Mouse (Mus musculus) heart, embryonic 13.5 days (tissue): ENCODE measurements around the gene Zbtb40. TPM values are rescaled to one million over a fixed set of nuclear protein-coding genes. Genes with fewer than 3 reads are reported as not detected.

Experiments
- ATAC-seq: fragments of 200-750 bp; cut with Nextera tagmentation; 2 replicates; pipeline ENCODE4 v1.8.0; 2017; ENCODE audit warnings: moderate TSS enrichment; ENCODE audit not compliant: insufficient number of reproducible peaks, low FRiP score, low TSS enrichment; ENCODE audit errors: extremely low read depth
- H3K27ac ChIP-seq: fragments of 300-500 bp; sonication (generic); replicated peaks from 2 replicates; pipeline ENCODE4 v1.5.1; 2015; ENCODE audit warnings: moderate library complexity, mild to moderate bottlenecking, inconsistent platforms
- H3K27me3 ChIP-seq: fragments of 300-500 bp; sonication (generic); replicated peaks from 2 replicates; pipeline ENCODE4 v1.6.1; 2015; ENCODE audit warnings: mild to moderate bottlenecking, inconsistent platforms
- H3K36me3 ChIP-seq: fragments of 300-500 bp; sonication (generic); 2 replicates; pipeline ENCODE4 v1.6.1; 2015; ENCODE audit warnings: mild to moderate bottlenecking, inconsistent platforms
- H3K4me1 ChIP-seq: fragments of 300-500 bp; sonication (generic); 2 replicates; pipeline ENCODE4 v1.6.1; 2015; ENCODE audit warnings: inconsistent platforms
- H3K4me2 ChIP-seq: fragments of 300-500 bp; sonication (generic); 2 replicates; pipeline ENCODE4 v1.6.1; 2015; ENCODE audit warnings: inconsistent platforms, mild to moderate bottlenecking, moderate library complexity
- H3K4me3 ChIP-seq: fragments of 300-500 bp; sonication (generic); 2 replicates; pipeline ENCODE4 v1.5.1; 2015; ENCODE audit warnings: moderate library complexity, mild to moderate bottlenecking, inconsistent platforms
- H3K9ac ChIP-seq: fragments of 300-500 bp; sonication (generic); 2 replicates; pipeline ENCODE4 v1.6.1; 2015; ENCODE audit warnings: inconsistent platforms, mild to moderate bottlenecking, moderate library complexity
- H3K9me3 ChIP-seq: fragments of 300-500 bp; sonication (generic); 2 replicates; pipeline ENCODE4 v1.6.1; 2016; ENCODE audit warnings: inconsistent platforms
- WGBS: fragments of 180-500 bp; shearing (Covaris S2); methylation state at CpG from one replicate; pipeline ENCODE4 v1.1.7; 2015; ENCODE audit warnings: mixed read lengths; 5-methylcytosine and 5-hydroxymethylcytosine counted together
- polyA plus RNA-seq: library from polyadenylated mRNA; unstranded; fragments of >200 nt; fragmentation: Nextera tagmentation; extraction: Ambion mirVana; gene quantifications from 2 replicates; pipeline ENCODE4 v1.2.1, GENCODE M21; 2015

Zbtb40 gene
- 2.4 and 3.1 TPM in 2 replicates for polyA plus RNA-seq

GRCm38 (mm10) chr4:137048550-137049032 lies at the start of gene Zbtb40:
Zbtb40 (minus strand) TSS chr4:137048801.
- ATAC-seq = peak; percentile 83
- Histone ChIP-seq H3K4me1 (peaks cover 23% of the 10 kb centered on the region), H3K9me3 (no peaks in the 10 kb centered on the region; the same call in 1 of the 2 replicates), H3K36me3 (no peaks in the 10 kb centered on the region), H3K4me3 (peak within 1 kb of the TSS; percentile 91), H3K9ac (peak within 1 kb of the TSS; percentile 86), H3K27me3 (peaks cover 43% of the 10 kb centered on the region), H3K27ac (peak within 1 kb of the TSS; percentile 64), H3K4me2 (peak within 1 kb of the TSS; percentile 89)
- 1% methylated on average over 32 of the region's 32 CpGs for WGBS

GRCm38 (mm10) chr4:137097984-137098327 lies 49.4 kb upstream of the Zbtb40 start:
- Histone ChIP-seq H3K27me3 (peaks cover 22% of the 10 kb centered on the region), H3K4me1 (peaks cover 6% of the 10 kb centered on the region), H3K36me3 (no peaks in the 10 kb centered on the region), H3K27ac (no peak overlapping the region), H3K9ac (no peak overlapping the region), H3K4me3 (no peak overlapping the region), H3K4me2 (no peak overlapping the region), H3K9me3 (no peaks in the 10 kb centered on the region)
- ATAC-seq = no peak
- 46% methylated on average over 4 of the region's 4 CpGs for WGBS

- Histone ChIP-seq H3K27me3 (peaks cover 22% of the 10 kb centered on the region), H3K9ac (no peak overlapping the region), H3K36me3 (no peaks in the 10 kb centered on the region), H3K9me3 (0 out of 2 replicates have a peak, but pooled peaks cover 4% of the 10 kb centered on the region), H3K4me2 (no peak overlapping the region), H3K27ac (no peak overlapping the region), H3K4me3 (no peak overlapping the region), H3K4me1 (peaks cover 6% of the 10 kb centered on the region)
- WGBS = 70% methylated on average over 17 of the region's 17 CpGs
- ATAC-seq = no peak
Measured at GRCm38 (mm10) chr4:137097246-137097983, 48.8 kb upstream of the Zbtb40 start.

- H3K4me1 ChIP-seq = peaks cover 6% of the 10 kb centered on the region
- H3K4me3 ChIP-seq = no peak overlapping the region
- 0 out of 2 replicates have a peak, but pooled peaks cover 5% of the 10 kb centered on the region for H3K9me3 ChIP-seq
- WGBS = 23% methylated on average over 10 of the region's 10 CpGs
- H3K27ac ChIP-seq = no peak overlapping the region
- peak overlapping the region; percentile 20 for H3K4me2 ChIP-seq
- peaks cover 22% of the 10 kb centered on the region for H3K27me3 ChIP-seq
- no peaks in the 10 kb centered on the region for H3K36me3 ChIP-seq
- ATAC-seq = no peak
- no peak overlapping the region for H3K9ac ChIP-seq
Measured at GRCm38 (mm10) chr4:137096353-137096752, 47.8 kb upstream of the Zbtb40 start.

- H3K4me3 ChIP-seq = no peak overlapping the region
- ATAC-seq = no peak
- no peaks in the 10 kb centered on the region for H3K9me3 ChIP-seq
- H3K4me1 ChIP-seq = peaks cover 9% of the 10 kb centered on the region
- no peak overlapping the region for H3K27ac ChIP-seq
- no peak overlapping the region for H3K4me2 ChIP-seq
- H3K9ac ChIP-seq = no peak overlapping the region
- 27% methylated on average over 18 of the region's 18 CpGs for WGBS
- H3K36me3 ChIP-seq = no peaks in the 10 kb centered on the region
- H3K27me3 ChIP-seq = peaks cover 42% of the 10 kb centered on the region
Measured at GRCm38 (mm10) chr4:137085083-137085810, 36.6 kb upstream of the Zbtb40 start.

- peaks cover 41% of the 10 kb centered on the region for H3K27me3 ChIP-seq
- no peaks in the 10 kb centered on the region for H3K36me3 ChIP-seq
- H3K4me1 ChIP-seq = peaks cover 12% of the 10 kb centered on the region
- H3K4me3 ChIP-seq = no peak overlapping the region
- no peaks in the 10 kb centered on the region for H3K9me3 ChIP-seq
- ATAC-seq = no peak
- no peak overlapping the region for H3K4me2 ChIP-seq
- no peak overlapping the region for H3K27ac ChIP-seq
- H3K9ac ChIP-seq = no peak overlapping the region
- 41% methylated on average over 2 of the region's 2 CpGs for WGBS
Measured at GRCm38 (mm10) chr4:137082866-137083265, 34.3 kb upstream of the Zbtb40 start.

- H3K27ac ChIP-seq = no peak overlapping the region
- WGBS = 81% methylated on average over 4 of the region's 4 CpGs
- H3K36me3 ChIP-seq = no peaks in the 10 kb centered on the region
- H3K27me3 ChIP-seq = peaks cover 38% of the 10 kb centered on the region
- H3K4me1 ChIP-seq = peaks cover 12% of the 10 kb centered on the region
- no peak for ATAC-seq
- no peak overlapping the region for H3K4me2 ChIP-seq
- no peak overlapping the region for H3K4me3 ChIP-seq
- H3K9ac ChIP-seq = no peak overlapping the region
- no peaks in the 10 kb centered on the region for H3K9me3 ChIP-seq
Measured at GRCm38 (mm10) chr4:137081401-137081800, 32.8 kb upstream of the Zbtb40 start.

- 31% methylated on average over 2 of the region's 2 CpGs for WGBS
- Histone ChIP-seq H3K36me3 (no peaks in the 10 kb centered on the region), H3K9me3 (no peaks in the 10 kb centered on the region), H3K27ac (no peak overlapping the region), H3K4me3 (no peak overlapping the region), H3K27me3 (peaks cover 25% of the 10 kb centered on the region), H3K9ac (no peak overlapping the region), H3K4me2 (no peak overlapping the region), H3K4me1 (peaks cover 4% of the 10 kb centered on the region)
- ATAC-seq = no peak
Measured at GRCm38 (mm10) chr4:137077216-137077615, 28.6 kb upstream of the Zbtb40 start.

GRCm38 (mm10) chr4:137071204-137071603 lies 22.6 kb upstream of the Zbtb40 start:
- Histone ChIP-seq H3K9ac (no peak overlapping the region), H3K36me3 (no peaks in the 10 kb centered on the region), H3K4me2 (no peak overlapping the region), H3K27ac (no peak overlapping the region), H3K9me3 (no peaks in the 10 kb centered on the region), H3K27me3 (peaks cover 39% of the 10 kb centered on the region), H3K4me1 (0 out of 2 replicates have a peak, but pooled peaks cover 5% of the 10 kb centered on the region), H3K4me3 (no peak overlapping the region)
- 77% methylated on average over 6 of the region's 6 CpGs for WGBS
- ATAC-seq = no peak

- WGBS = 18% methylated on average over 8 of the region's 8 CpGs
- Histone ChIP-seq H3K4me1 (0 out of 2 replicates have a peak, but pooled peaks cover 5% of the 10 kb centered on the region), H3K9me3 (no peaks in the 10 kb centered on the region), H3K27ac (no peak overlapping the region), H3K27me3 (peaks cover 51% of the 10 kb centered on the region), H3K9ac (no peak overlapping the region), H3K4me3 (no peak overlapping the region), H3K36me3 (no peaks in the 10 kb centered on the region), H3K4me2 (no peak overlapping the region)
- no peak for ATAC-seq
Measured at GRCm38 (mm10) chr4:137068491-137068890, 19.9 kb upstream of the Zbtb40 start.

GRCm38 (mm10) chr4:137065846-137066245 lies 17.2 kb upstream of the Zbtb40 start:
- no peaks in the 10 kb centered on the region for H3K36me3 ChIP-seq
- 73% methylated on average over 6 of the region's 6 CpGs for WGBS
- no peak for ATAC-seq
- H3K9ac ChIP-seq = no peak overlapping the region
- no peaks in the 10 kb centered on the region for H3K9me3 ChIP-seq
- no peak overlapping the region for H3K4me3 ChIP-seq
- H3K4me1 ChIP-seq = 0 out of 2 replicates have a peak, but pooled peaks cover 5% of the 10 kb centered on the region
- H3K27ac ChIP-seq = no peak overlapping the region
- no peak overlapping the region for H3K4me2 ChIP-seq
- peaks cover 52% of the 10 kb centered on the region for H3K27me3 ChIP-seq
